Mouse (Mus musculus): Measurements from ENCODE around the gene Tcf19.
"Not testable (repeated sequence)": the region's sequence is repeated elsewhere in the genome, so short reads cannot be mapped to it uniquely, and the experiment has no call there.

Tcf19 gene

GRCm38 (mm10) chr17:35486726-35487125, 29.9 kb downstream of the Tcf19 start:
- DNase-seq (ENCODE audit: low read depth, low spot score): no peak

DNA sequence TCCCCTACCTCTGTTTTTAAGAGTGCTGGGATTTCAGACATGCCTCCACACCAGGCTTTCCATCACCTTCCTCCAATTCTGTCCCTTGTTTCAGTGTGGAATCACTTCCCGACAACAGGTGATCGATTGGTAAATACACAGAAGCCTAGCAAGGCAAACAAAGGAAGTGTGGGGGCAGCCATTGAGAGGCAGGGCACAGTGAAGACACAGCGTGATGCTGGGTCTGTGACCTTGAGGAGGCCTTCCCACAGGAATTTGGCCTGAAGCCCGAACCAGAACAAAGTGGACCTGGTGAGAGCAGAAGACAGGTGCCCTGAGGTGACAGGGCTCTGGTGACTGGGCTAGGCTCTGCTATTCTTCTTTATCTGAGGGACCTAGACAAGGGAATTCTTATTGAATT, 30.9 kb downstream of the Tcf19 start:
- DNase-seq (ENCODE audit: low read depth, low spot score): no peak

DNA sequence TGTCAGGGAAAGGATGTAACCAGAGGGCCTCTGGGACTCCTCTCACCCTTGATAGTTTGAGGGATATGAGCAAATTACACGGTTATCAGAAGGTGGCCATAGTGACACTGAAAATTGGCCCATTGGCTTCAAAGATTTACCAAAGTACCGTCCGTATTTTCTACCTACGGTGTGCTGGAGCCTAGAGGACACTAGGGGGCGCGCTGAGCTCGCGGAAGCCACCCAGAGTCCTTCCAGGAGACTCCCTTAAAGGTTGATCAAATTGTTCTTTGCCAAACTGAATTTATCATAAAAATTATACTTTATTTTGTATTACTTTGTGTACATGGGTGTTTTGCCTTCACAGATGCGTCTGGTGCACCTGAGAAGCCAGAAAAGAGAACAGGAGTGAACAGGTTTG, 32.6 kb downstream of the Tcf19 start:
- DNase-seq (ENCODE audit: low read depth, low spot score): peak; percentile 71

DNA sequence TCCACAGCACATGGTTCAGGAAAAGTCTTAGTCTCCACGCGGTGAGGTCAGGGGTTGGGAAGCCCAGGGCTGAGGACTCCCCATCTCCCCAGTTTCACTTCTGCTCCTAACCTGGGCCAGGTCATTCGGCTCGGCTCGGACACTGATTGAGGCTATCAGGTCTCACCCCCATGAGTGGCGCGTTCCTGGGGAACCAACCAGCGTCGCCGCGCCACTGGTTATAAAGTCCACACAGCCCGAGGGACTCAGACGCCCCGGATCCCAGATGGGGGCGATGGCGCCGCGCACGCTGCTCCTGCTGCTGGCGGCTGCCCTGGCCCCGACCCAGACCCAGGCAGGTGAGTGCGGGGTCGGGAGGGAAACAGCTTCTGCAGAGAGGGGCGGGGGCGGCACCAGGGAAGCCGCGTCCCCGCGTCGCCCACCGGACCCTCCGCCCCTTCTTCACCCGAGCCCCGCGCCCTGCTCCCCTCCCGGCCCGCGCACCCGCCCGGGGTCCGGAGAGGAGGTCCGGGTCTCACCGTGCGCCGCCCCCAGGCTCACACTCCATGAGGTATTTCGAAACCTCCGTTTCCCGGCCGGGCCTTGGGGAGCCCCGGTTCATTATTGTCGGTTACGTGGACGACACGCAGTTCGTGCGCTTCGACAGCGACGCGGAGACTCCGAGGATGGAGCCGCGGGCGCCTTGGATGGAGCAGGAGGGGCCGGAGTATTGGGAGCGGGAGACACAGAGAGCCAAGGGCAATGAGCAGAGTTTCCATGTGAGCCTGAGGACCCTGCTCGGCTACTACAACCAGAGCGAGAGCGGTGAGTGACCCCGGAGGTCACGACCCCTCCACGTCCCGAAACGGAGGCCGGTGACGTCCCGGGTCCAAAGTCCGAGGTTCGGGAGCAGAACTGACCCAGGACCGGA, 46.5 kb downstream of the Tcf19 start, which contains the start of gene H2-Q10:
Gene H2-Q10, plus strand, starts transcription at position 248 of the 910 bp plus-strand sequence.
- no peak for DNase-seq (ENCODE audit: low read depth, low spot score)

- not testable (repeated sequence) for DNase-seq (ENCODE audit: low read depth, low spot score)
Measured at GRCm38 (mm10) chr17:35468936-35469335, 47.7 kb downstream of the Tcf19 start.

- DNase-seq (ENCODE audit: low read depth, low spot score): peak; percentile 26
Measured at GRCm38 (mm10) chr17:35465651-35466050, 51.0 kb downstream of the Tcf19 start.
